Mouse (Mus musculus) heart, postnatal 0 days (tissue): Measurements from ENCODE around the gene Cdc42bpg.

ENCODE experiments used
- CTCF ChIP-seq: IDR thresholded peaks from 2 replicates; pipeline ENCODE4 v1.5.1; 2016; ENCODE audit warnings: antibody characterized with exemption, control low read depth, low read depth
- EP300 ChIP-seq: IDR thresholded peaks from 2 replicates; pipeline ENCODE4 v1.6.1; 2016; ENCODE audit warnings: antibody characterized with exemption, low read depth

DNA sequence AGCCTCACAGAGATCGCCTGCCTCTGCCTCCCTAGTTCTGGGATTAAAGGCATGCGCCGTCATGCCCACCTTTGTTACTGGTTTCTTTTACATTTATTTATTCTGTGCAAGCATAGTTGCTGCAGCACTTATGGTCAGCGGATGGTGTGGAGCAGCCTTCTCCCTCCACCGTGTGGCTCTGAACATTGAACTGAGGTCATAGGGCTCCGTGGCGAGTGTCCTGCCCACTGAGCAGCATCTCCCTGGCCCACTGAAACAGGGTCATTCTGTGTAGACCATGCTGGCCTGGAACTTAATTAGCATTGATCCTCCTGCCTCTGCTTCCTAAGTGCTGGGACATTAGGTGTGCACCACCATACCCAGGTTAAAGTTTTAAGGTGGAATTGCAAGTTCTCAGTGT is 25.7 kb upstream of the Cdc42bpg start:
- no peak for TF ChIP-seq CTCF
- no peak for TF ChIP-seq EP300
